Comparison of ENCODE assay signal across 9 mouse cellular contexts in the genomic region with DNA sequence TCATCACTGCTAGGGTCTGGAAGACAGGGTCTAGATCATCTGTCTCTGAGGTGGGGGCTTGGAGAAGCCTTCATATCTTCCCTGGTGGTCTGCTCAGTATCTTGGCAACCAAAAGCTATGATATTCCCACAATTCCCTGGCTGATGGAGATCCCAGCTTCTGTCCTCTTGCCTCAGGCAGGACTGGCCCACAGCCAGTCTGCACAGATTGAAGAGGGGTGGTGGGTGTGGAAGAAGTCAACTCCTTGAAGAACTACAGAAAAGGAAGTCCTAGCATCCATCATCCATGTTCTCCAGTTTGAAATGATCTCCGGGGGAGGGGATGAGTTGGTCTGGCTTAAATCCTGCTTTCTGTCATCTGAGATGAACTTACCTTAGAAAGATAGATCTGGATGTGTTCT.
"Had no signal": no experiment of that assay in that cellular context is flagged by ENCODE, and none has a peak within 500 bp of the region (broad histone marks: within the 10 kb centered on the region; RNA-seq: fewer than 3 reads in every experiment).

No protein-coding gene starts in this region.

- DNase-seq: kidney, adult 18-20 months; kidney, adult 9 months; kidney, postnatal 14 days; kidney, postnatal 4 days; layer of hippocampus, postnatal 36 days; liver, postnatal 0 days; lung, embryonic 14.5 days; thymus, adult 18-20 months; thymus, postnatal 36 days had no signal
